Mouse (Mus musculus) MEL (cell line): Measurements from ENCODE around the gene Pknox2. TPM values are rescaled to one million over a fixed set of nuclear protein-coding genes. Genes with fewer than 3 reads are reported as not detected.

Experiments
- DNase-seq: peaks from one replicate; pipeline ENCODE4 v3.0.0; 2011; ENCODE audit warnings: low read depth, low spot score
- H3K27ac ChIP-seq: 2 replicates; pipeline ENCODE4 v1.5.1; 2012; ENCODE audit warnings: low read depth, mild to moderate bottlenecking, control low read depth, low read length, moderate library complexity; ENCODE audit not compliant: control insufficient read depth
- H3K27me3 ChIP-seq, 2 experiments: fragments of 150-350 bp in 1 of 2; sonication (generic) in 1 of 2; 2 replicates each; pipeline ENCODE4 v1.6.1; 2012; ENCODE audit warnings: low read length in 2 of 2, mild to moderate bottlenecking in 2 of 2, improper control_type of control experiment in 1 of 2, moderate library complexity in 1 of 2; ENCODE audit not compliant: insufficient read depth in 2 of 2, control insufficient read depth in 1 of 2
- H3K36me3 ChIP-seq, 2 experiments: 2 replicates each; pipeline ENCODE4 v1.6.1; 2012 to 2014; ENCODE audit warnings: low read length in 2 of 2, improper control_type of control experiment in 1 of 2, inconsistent platforms in 1 of 2, mild to moderate bottlenecking in 1 of 2; ENCODE audit not compliant: insufficient read depth in 2 of 2, control insufficient read depth in 1 of 2
- H3K4me1 ChIP-seq, 2 experiments: fragments of 150-350 bp in 1 of 2; sonication (generic) in 1 of 2; 2 replicates each; pipeline ENCODE4 v1.6.1; 2012; ENCODE audit warnings: low read length in 2 of 2, improper control_type of control experiment in 1 of 2, mild to moderate bottlenecking in 1 of 2; ENCODE audit not compliant: insufficient read depth in 2 of 2, control insufficient read depth in 1 of 2
- H3K4me3 ChIP-seq, 2 experiments: fragments of 150-350 bp in 1 of 2; sonication (generic) in 1 of 2; 2 replicates each; pipeline ENCODE4 v1.5.1; 2012; ENCODE audit warnings: low read depth in 2 of 2, low read length in 2 of 2, mild to moderate bottlenecking in 2 of 2, moderate library complexity in 2 of 2, control low read depth in 1 of 2, improper control_type of control experiment in 1 of 2; ENCODE audit not compliant: control insufficient read depth in 1 of 2, insufficient read depth in 1 of 2
- H3K79me2 ChIP-seq: 2 replicates; pipeline ENCODE4 v1.6.1; 2012; ENCODE audit warnings: mild to moderate bottlenecking, low read length, moderate library complexity; ENCODE audit not compliant: control insufficient read depth, poor library complexity, insufficient read depth
- H3K9ac ChIP-seq: 2 replicates; pipeline ENCODE4 v1.6.1; 2012; ENCODE audit warnings: low read depth, mild to moderate bottlenecking, control low read depth, low read length, moderate library complexity; ENCODE audit not compliant: control insufficient read depth, poor library complexity, severe bottlenecking
- H3K9me3 ChIP-seq: fragments of 150-350 bp; sonication (generic); replicated peaks from 2 replicates; pipeline ENCODE4 v1.6.1; 2012; ENCODE audit warnings: mild to moderate bottlenecking, low read length, improper control_type of control experiment, moderate library complexity; ENCODE audit not compliant: insufficient read depth
- BHLHE40 ChIP-seq: IDR thresholded peaks from 2 replicates; pipeline ENCODE4 v1.6.1; 2012; ENCODE audit warnings: low read depth, mild to moderate bottlenecking, inconsistent platforms, low read length, improper control_type of control experiment, borderline replicate concordance
- CHD2 ChIP-seq: IDR thresholded peaks from 2 replicates; pipeline ENCODE4 v1.6.1; 2011; ENCODE audit warnings: low read length, improper control_type of control experiment
- CTCF ChIP-seq, 3 experiments: IDR thresholded peaks in 2 of 3; conservative IDR thresholded peaks in 1 of 3; 2 replicates each; pipeline ENCODE4 v1.5.1; 2011 to 2012; ENCODE audit warnings: low read length in 3 of 3, low read depth in 2 of 3, mild to moderate bottlenecking in 2 of 3, improper control_type of control experiment in 1 of 3, inconsistent platforms in 1 of 3, mixed read lengths in 1 of 3, moderate library complexity in 1 of 3; ENCODE audit not compliant: control insufficient read depth in 1 of 3, insufficient read depth in 1 of 3, poor library complexity in 1 of 3, severe bottlenecking in 1 of 3
- E2F4 ChIP-seq: IDR thresholded peaks from 2 replicates; pipeline ENCODE4 v1.6.1; 2011; ENCODE audit warnings: low read depth, low read length, improper control_type of control experiment, borderline replicate concordance
- ELF1 ChIP-seq: IDR thresholded peaks from 2 replicates; pipeline ENCODE4 v1.6.1; 2014; ENCODE audit warnings: low read depth, mild to moderate bottlenecking, inconsistent platforms, low read length, improper control_type of control experiment, moderate library complexity
- EP300 ChIP-seq, 2 experiments: IDR thresholded peaks; 2 replicates each; pipeline ENCODE4 v1.6.1; 2011; ENCODE audit warnings: improper control_type of control experiment in 2 of 2, low read length in 2 of 2, low read depth in 1 of 2, mild to moderate bottlenecking in 1 of 2
- ETS1 ChIP-seq: IDR thresholded peaks from 2 replicates; pipeline ENCODE4 v1.6.1; 2012; ENCODE audit warnings: low read depth, mild to moderate bottlenecking, inconsistent platforms, low read length, improper control_type of control experiment, moderate library complexity
- JUND ChIP-seq: IDR thresholded peaks from 2 replicates; pipeline ENCODE4 v1.6.1; 2011; ENCODE audit warnings: low read depth, mild to moderate bottlenecking, improper control_type of control experiment, low read length
- KAT2A ChIP-seq: conservative IDR thresholded peaks from 2 replicates; pipeline ENCODE4 v1.6.1; 2012; ENCODE audit warnings: low read depth, low read length, improper control_type of control experiment, inconsistent platforms
- MAFK ChIP-seq: IDR thresholded peaks from 2 replicates; pipeline ENCODE4 v1.6.1; 2011; ENCODE audit warnings: low read depth, mild to moderate bottlenecking, low read length, improper control_type of control experiment, borderline replicate concordance
- MAX ChIP-seq: IDR thresholded peaks from 2 replicates; pipeline ENCODE4 v1.6.1; 2011; ENCODE audit warnings: low read length, improper control_type of control experiment
- MAZ ChIP-seq: IDR thresholded peaks from 2 replicates; pipeline ENCODE4 v1.6.1; 2012; ENCODE audit warnings: low read depth, mild to moderate bottlenecking, inconsistent platforms, low read length, improper control_type of control experiment
- MEF2A ChIP-seq: IDR thresholded peaks from 2 replicates; pipeline ENCODE4 v1.6.1; 2014; ENCODE audit warnings: low read depth, mild to moderate bottlenecking, inconsistent platforms, low read length, improper control_type of control experiment; ENCODE audit not compliant: poor library complexity, insufficient replicate concordance, severe bottlenecking; ENCODE audit errors: extremely low read depth
- MYB ChIP-seq: IDR thresholded peaks from 2 replicates; pipeline ENCODE4 v1.6.1; 2011; ENCODE audit warnings: mild to moderate bottlenecking, low read depth, low read length, improper control_type of control experiment
- POLR2A ChIP-seq, 2 experiments: IDR thresholded peaks; 2 replicates each; pipeline ENCODE4 v1.6.1; 2011 to 2012; ENCODE audit warnings: low read length in 2 of 2, mild to moderate bottlenecking in 2 of 2, control low read depth in 1 of 2, improper control_type of control experiment in 1 of 2, low read depth in 1 of 2, moderate library complexity in 1 of 2; ENCODE audit not compliant: control insufficient read depth in 1 of 2, insufficient read depth in 1 of 2, poor library complexity in 1 of 2
- POLR2AphosphoS2 ChIP-seq: IDR thresholded peaks from 2 replicates; pipeline ENCODE4 v1.6.1; 2011; ENCODE audit warnings: low read length, improper control_type of control experiment
- POLR2AphosphoS5 ChIP-seq: IDR thresholded peaks from 2 replicates; pipeline ENCODE4 v1.6.1; 2012; ENCODE audit warnings: low read depth, borderline replicate concordance, mild to moderate bottlenecking, inconsistent platforms, low read length, moderate library complexity, mixed read lengths
- RAD21 ChIP-seq: IDR thresholded peaks from 2 replicates; pipeline ENCODE4 v1.6.1; 2011; ENCODE audit warnings: mild to moderate bottlenecking, low read depth, low read length, improper control_type of control experiment
- SMC3 ChIP-seq: IDR thresholded peaks from 2 replicates; pipeline ENCODE4 v1.6.1; 2011; ENCODE audit warnings: low read depth, low read length, improper control_type of control experiment
- TAL1 ChIP-seq: IDR thresholded peaks from 2 replicates; pipeline ENCODE4 v1.6.1; 2012; ENCODE audit warnings: mild to moderate bottlenecking, inconsistent platforms, low read length, moderate library complexity, mixed read lengths
- TCF12 ChIP-seq: IDR thresholded peaks from 2 replicates; pipeline ENCODE4 v1.6.1; 2014; ENCODE audit warnings: low read depth, mild to moderate bottlenecking, inconsistent platforms, low read length, improper control_type of control experiment, moderate library complexity
- UBTF ChIP-seq: IDR thresholded peaks from 2 replicates; pipeline ENCODE4 v1.6.1; 2012; ENCODE audit warnings: low read depth, mild to moderate bottlenecking, inconsistent platforms, low read length, improper control_type of control experiment, moderate library complexity, borderline replicate concordance; ENCODE audit not compliant: insufficient read depth
- USF1 ChIP-seq: IDR thresholded peaks from 2 replicates; pipeline ENCODE4 v1.6.1; 2014; ENCODE audit warnings: low read depth, mild to moderate bottlenecking, inconsistent platforms, low read length, improper control_type of control experiment, moderate library complexity
- ZC3H11A ChIP-seq: IDR thresholded peaks from 2 replicates; pipeline ENCODE4 v1.6.1; 2012; ENCODE audit warnings: low read depth, mild to moderate bottlenecking, inconsistent platforms, low read length, improper control_type of control experiment
- ZMIZ1 ChIP-seq: IDR thresholded peaks from 2 replicates; pipeline ENCODE4 v1.6.1; 2012; ENCODE audit warnings: low read depth, mild to moderate bottlenecking, inconsistent platforms, low read length, improper control_type of control experiment, moderate library complexity
- ZNF384 ChIP-seq: IDR thresholded peaks from 2 replicates; pipeline ENCODE4 v1.6.1; 2012; ENCODE audit warnings: low read depth, mild to moderate bottlenecking, inconsistent platforms, low read length, improper control_type of control experiment
- polyA plus RNA-seq, 2 experiments: library from polyadenylated mRNA; stranded (reverse) in 1 of 2; unstranded in 1 of 2; fragments of >175 nt in 1 of 2; fragments of >200 nt in 1 of 2; gene quantifications; 2 replicates each; pipeline versions ENCODE4 v1.2.1 to v1.2.4; 2012; ENCODE audit warnings: low replicate concordance in 2 of 2, low read depth in 1 of 2; ENCODE audit not compliant: insufficient read length in 2 of 2, insufficient read depth in 1 of 2, missing spikeins in 1 of 2
- total RNA-seq: library from RNA; depleted of rRNA; stranded (reverse); fragments of 300-350 nt; gene quantifications from 2 replicates; pipeline ENCODE4 v1.2.3, GENCODE M21; 2012

The Pknox2 gene
- total and polyA plus RNA-seq, 3 experiments = not detected

GRCm38 (mm10) chr9:36852175-36852574 lies 295.0 kb downstream of the Pknox2 start:
- no peaks in the 10 kb centered on the region for H3K4me1 ChIP-seq
- no peaks in the 10 kb centered on the region for H3K9me3 ChIP-seq
- no peak overlapping the region for H3K4me3 ChIP-seq
- no peak overlapping the region for H3K27ac ChIP-seq
- H3K79me2 ChIP-seq = no peaks in the 10 kb centered on the region
- no peaks in the 10 kb centered on the region for H3K36me3 ChIP-seq
- H3K9ac ChIP-seq = no peak overlapping the region
- TF ChIP-seq POLR2AphosphoS2 (no peak), POLR2A (IDR thresholded peaks at IDR 0.05; ENCODE audit: control insufficient read depth in 1 of 2, insufficient read depth in 1 of 2, low read depth in 1 of 2, low read length in 2 of 2, poor library complexity in 1 of 2) (no peak), ZC3H11A (no peak), E2F4 (no peak), ZMIZ1 (no peak), MEF2A (no peak), JUND (no peak), MYB (no peak), CHD2 (no peak), POLR2AphosphoS5 (no peak)
- TF ChIP-seq, all 39 proteins: peak for 0
- peaks cover 3 to 11% of the 10 kb centered on the region in 2 experiments; a peak in 3 of 4 replicates for H3K27me3 ChIP-seq
- no peak for DNase-seq

- no peak for TF ChIP-seq BHLHE40
- TF ChIP-seq UBTF = no peak
- no peak for TF ChIP-seq EP300 (IDR thresholded peaks at IDR 0.05; ENCODE audit: low read depth in 1 of 2, low read length in 2 of 2)
- no peak for TF ChIP-seq ELF1
- TF ChIP-seq TAL1 = no peak
- no peak for TF ChIP-seq ZC3H11A
- TF ChIP-seq MAFK = no peak
- no peak for TF ChIP-seq TCF12
- no peak for TF ChIP-seq MAX
- TF ChIP-seq POLR2AphosphoS2 = no peak
- no peak for TF ChIP-seq MAZ
- TF ChIP-seq SMC3 = no peak
- TF ChIP-seq USF1 = no peak
- TF ChIP-seq RAD21 = no peak
- TF ChIP-seq CTCF (IDR thresholded peaks at IDR 0.05 in 2 of 3, conservative IDR thresholded peaks at IDR 0.05 in 1 of 3; ENCODE audit: control insufficient read depth in 1 of 3, insufficient read depth in 1 of 3, low read depth in 2 of 3, low read length in 3 of 3, poor library complexity in 1 of 3, severe bottlenecking in 1 of 3) = no peak
- TF ChIP-seq MEF2A = no peak
- TF ChIP-seq POLR2AphosphoS5 = no peak
- no peak for TF ChIP-seq ETS1
- no peak for TF ChIP-seq KAT2A
- TF ChIP-seq ZNF384 = no peak
- DNase-seq = no peak
- H3K9ac ChIP-seq = no peak overlapping the region
These were observed 297.1 kb downstream of the Pknox2 start for GRCm38 (mm10) chr9:36850091-36850490.

More at GRCm38 (mm10) chr9:36850091-36850490, 297.1 kb downstream of the Pknox2 start:
- H3K36me3 ChIP-seq = no peaks in the 10 kb centered on the region
- H3K4me1 ChIP-seq = no peaks in the 10 kb centered on the region
- H3K27me3 ChIP-seq = peaks cover 3 to 9% of the 10 kb centered on the region in 2 experiments; a peak in 2 of 4 replicates
- no peak overlapping the region for H3K4me3 ChIP-seq
- H3K9me3 ChIP-seq = no peaks in the 10 kb centered on the region
- no peaks in the 10 kb centered on the region for H3K79me2 ChIP-seq
- no peak overlapping the region for H3K27ac ChIP-seq
